Mouse (Mus musculus): ENCODE measurements at regions not wholly inside any gene's neighbourhood (a gene's known extent, or its start where the extent isn't known, plus 50 kb on each side); places are given as distances from the start of the nearest gene placed in this dataset.

DNA sequence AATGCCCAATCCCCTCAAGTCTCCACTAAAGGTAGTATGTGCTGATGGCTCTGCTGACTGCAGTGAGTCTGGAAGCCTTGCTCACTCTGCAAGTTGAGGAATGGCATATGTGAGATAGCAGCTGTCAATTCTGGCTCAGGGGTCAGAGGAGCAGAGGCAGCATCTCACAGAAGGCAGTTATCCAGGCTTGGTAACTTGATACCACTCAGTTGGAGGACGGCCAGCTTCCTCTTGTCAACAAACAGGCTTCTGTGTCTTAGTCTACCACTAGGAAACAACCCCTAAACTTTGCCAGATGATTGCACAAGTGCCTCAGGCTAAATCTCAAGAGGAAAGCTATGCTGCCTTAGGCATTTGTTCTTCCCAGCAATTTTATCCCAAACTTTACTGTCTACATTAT lies 55.7 kb upstream of the Gabre start:
- peak; percentile 8 for DNase-seq (ENCODE audit: extremely low read depth, insufficient read length, low spot score)

DNA sequence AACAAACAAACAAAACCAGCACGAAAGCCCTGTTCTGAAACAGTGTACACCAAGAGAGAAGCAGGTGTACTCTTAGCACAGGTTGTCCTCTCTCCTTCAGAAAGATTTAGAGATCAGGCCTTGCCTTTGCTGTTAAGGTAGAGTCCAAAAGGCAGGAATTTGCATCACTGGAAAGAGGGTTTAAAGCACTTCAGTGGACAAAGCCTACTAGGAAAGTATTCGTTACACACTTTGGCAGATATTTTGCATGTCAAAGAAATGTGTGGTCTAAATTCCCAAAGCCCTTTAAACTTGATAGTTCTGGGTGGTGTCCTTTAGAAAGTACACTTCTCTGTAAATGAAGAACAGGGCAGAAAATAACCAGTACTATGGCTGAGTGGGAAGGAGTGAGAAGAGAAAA lies 54.2 kb upstream of the Gabre start:
- DNase-seq (ENCODE audit: extremely low read depth, insufficient read length, low spot score), result no peak

Data from 3134 (cell line).